Mouse (Mus musculus): ENCODE measurements around the gene Med16. TPM values are rescaled to one million over a fixed set of nuclear protein-coding genes. Genes with fewer than 3 reads are reported as not detected.

Gene Med16
- polyA plus RNA-seq (2015; fragmentation: Nextera tagmentation; extraction: Ambion mirVana) = 34.1 and 37.2 TPM in 2 replicates

DNA sequence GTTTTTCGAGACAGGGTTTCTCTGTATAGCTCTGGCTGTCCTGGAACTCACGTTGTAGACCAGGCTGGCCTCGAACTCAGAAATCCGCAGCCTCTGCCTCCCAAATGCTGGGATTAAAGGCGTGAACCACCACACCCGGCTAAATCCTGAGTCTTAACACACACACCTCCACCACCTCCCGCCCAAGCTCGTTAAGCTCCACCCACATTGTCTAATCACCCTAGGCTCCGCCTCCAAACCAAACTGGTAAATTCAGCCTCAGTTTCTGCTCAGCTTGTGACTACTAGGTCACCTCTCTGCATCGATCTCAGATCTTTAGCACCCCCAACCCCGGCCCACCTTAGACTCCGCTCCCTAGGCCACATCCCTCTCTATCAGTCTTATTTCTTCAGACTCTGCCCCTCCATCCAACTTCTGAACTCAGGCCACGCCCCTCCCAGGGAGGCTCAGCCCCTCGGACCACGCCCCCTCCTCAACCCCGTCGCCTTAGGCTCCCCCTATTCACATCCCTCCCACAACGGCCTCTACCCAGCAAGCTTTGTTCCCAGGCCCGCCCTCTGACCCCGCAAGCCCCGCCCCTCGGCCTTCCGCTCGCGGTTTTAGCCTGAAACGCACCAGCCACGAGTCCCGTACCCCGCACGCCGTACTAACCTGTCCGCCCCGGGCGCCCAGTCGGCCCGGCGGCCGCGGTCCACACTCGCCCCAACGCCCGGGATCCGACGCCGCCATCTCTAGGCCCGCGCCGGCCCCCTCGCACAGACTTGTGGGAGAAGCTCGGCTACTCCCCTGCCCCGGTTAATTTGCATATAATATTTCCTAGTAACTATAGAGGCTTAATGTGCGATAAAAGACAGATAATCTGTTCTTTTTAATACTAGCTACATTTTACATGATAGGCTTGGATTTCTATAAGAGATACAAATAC is at the start of gene Med16:
Gene Med16 (minus strand): TSS at position 757 of the 925 bp plus-strand sequence.
- peak; percentile 96 for ATAC-seq
- peak within 1 kb of the TSS; percentile 97 for H3K9ac ChIP-seq (ENCODE audit: low read depth, low read length)
- peak within 1 kb of the TSS; percentile 97 for H3K27ac ChIP-seq (ENCODE audit: low read length)
- no peaks in the 10 kb centered on the region for H3K27me3 ChIP-seq (replicated peaks; ENCODE audit: control insufficient read depth, insufficient read depth, low read length)
- H3K36me3 ChIP-seq (ENCODE audit: control insufficient read depth, insufficient read depth, low read length) = peaks cover 20% of the 10 kb centered on the region
- H3K4me2 ChIP-seq (ENCODE audit: low read depth, low read length) = peak within 1 kb of the TSS; percentile 62
- peak within 1 kb of the TSS; percentile 84 for H3K4me3 ChIP-seq (ENCODE audit: low read length)
- WGBS = 1% methylated on average over 52 of the region's 52 CpGs
- no peaks in the 10 kb centered on the region for H3K9me3 ChIP-seq (ENCODE audit: control insufficient read depth, low read length)
- peaks cover 3% of the 10 kb centered on the region; the same call in 1 of the 2 replicates for H3K4me1 ChIP-seq (ENCODE audit: control insufficient read depth, insufficient read depth, low read length)

DNA sequence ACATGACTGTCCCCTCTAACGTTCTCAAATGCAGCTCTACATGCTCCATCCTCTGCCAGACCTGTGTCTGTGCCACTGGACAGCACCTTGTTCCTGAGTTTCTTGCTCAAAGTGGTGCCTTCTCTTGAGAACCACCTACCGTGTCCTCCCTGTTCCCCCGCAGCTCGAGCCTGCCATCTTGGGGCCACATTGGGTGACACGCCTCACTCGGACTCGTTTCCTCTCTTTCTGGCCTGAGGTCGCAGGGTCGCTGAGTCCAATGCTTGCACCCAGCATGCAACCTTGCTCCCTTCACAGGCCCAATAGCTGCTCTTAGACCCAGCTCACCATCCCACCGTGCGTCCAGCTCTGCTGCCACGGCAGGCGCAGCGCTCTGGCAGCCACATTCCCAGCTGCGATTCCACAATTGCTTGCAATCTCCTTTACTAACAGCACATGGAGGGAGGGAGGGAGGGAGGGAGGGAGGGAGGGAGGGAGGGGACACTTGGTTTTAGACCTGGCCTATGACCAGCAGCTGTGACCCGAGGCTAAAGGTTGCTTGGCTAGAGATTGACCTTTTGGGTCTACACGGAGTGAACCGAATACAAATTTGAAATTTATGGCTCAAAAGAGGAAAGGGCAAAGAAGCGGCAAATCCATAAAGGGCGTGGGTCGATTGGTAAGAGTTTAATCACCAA is 49.6 kb upstream of the Med16 start:
- H3K9me3 ChIP-seq (ENCODE audit: control insufficient read depth, low read length) = no peaks in the 10 kb centered on the region
- H3K4me3 ChIP-seq (ENCODE audit: low read length) = peak overlapping the region; percentile 29; the same call in 1 of the 2 replicates
- 0 out of 2 replicates have a peak overlapping the region, but pooled peaks have one; percentile 51 for H3K27ac ChIP-seq (ENCODE audit: low read length)
- H3K4me1 ChIP-seq (ENCODE audit: control insufficient read depth, insufficient read depth, low read length) = peaks cover 12% of the 10 kb centered on the region; the same call in 1 of the 2 replicates
- H3K27me3 ChIP-seq (replicated peaks; ENCODE audit: control insufficient read depth, insufficient read depth, low read length) = no peaks in the 10 kb centered on the region
- peaks cover 13% of the 10 kb centered on the region; the same call in 1 of the 2 replicates for H3K36me3 ChIP-seq (ENCODE audit: control insufficient read depth, insufficient read depth, low read length)
- ATAC-seq = peak; percentile 21; the same call in 1 of the 2 replicates
- WGBS = 9% methylated on average over 21 of the region's 21 CpGs
- peak overlapping the region; percentile 59 for H3K9ac ChIP-seq (ENCODE audit: low read depth, low read length)
- H3K4me2 ChIP-seq (ENCODE audit: low read depth, low read length) = peak overlapping the region; percentile 43

- Histone ChIP-seq H3K4me3 (ENCODE audit: low read length) (no peak overlapping the region), H3K36me3 (ENCODE audit: control insufficient read depth, insufficient read depth, low read length) (peaks cover 5% of the 10 kb centered on the region), H3K4me2 (ENCODE audit: low read depth, low read length) (no peak overlapping the region), H3K9ac (ENCODE audit: low read depth, low read length) (peak overlapping the region; percentile 19; the same call in 1 of the 2 replicates), H3K4me1 (ENCODE audit: control insufficient read depth, insufficient read depth, low read length) (peaks cover 12% of the 10 kb centered on the region; the same call in 1 of the 2 replicates), H3K9me3 (ENCODE audit: control insufficient read depth, low read length) (no peaks in the 10 kb centered on the region), H3K27ac (ENCODE audit: low read length) (no peak overlapping the region), H3K27me3 (replicated peaks; ENCODE audit: control insufficient read depth, insufficient read depth, low read length) (no peaks in the 10 kb centered on the region)
- WGBS = 30% methylated on average over 4 of the region's 4 CpGs
- ATAC-seq = no peak
Observed at GRCm38 (mm10) chr10:79956643-79957154, 48.0 kb upstream of the Med16 start.

DNA sequence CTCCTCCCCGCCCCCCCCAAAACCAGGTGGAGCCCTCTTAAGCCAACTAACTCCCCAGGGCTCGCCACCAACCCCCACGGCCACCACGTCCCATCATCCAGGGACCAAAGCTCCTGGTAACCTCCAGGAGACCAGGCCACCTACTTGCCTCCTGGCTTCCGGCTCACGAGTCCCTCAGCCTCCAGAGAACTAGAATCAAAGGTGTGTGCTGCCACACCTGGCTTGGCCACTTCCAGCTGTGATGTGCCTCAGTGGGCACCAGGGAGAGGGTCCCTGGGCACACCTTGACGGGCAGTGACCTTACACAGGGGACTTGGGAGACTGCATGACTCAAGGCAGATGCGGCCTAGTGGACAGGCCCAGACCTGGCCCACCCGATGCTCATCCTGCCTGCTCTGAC is 47.0 kb upstream of the Med16 start:
- H3K9me3 ChIP-seq (ENCODE audit: control insufficient read depth, low read length) = no peaks in the 10 kb centered on the region
- H3K9ac ChIP-seq (ENCODE audit: low read depth, low read length) = no peak overlapping the region
- no peak overlapping the region for H3K4me3 ChIP-seq (ENCODE audit: low read length)
- peaks cover 15% of the 10 kb centered on the region for H3K36me3 ChIP-seq (ENCODE audit: control insufficient read depth, insufficient read depth, low read length)
- 78% methylated on average over 9 of the region's 9 CpGs for WGBS
- H3K4me1 ChIP-seq (ENCODE audit: control insufficient read depth, insufficient read depth, low read length) = peaks cover 7% of the 10 kb centered on the region; the same call in 1 of the 2 replicates
- H3K27ac ChIP-seq (ENCODE audit: low read length) = no peak overlapping the region
- no peaks in the 10 kb centered on the region for H3K27me3 ChIP-seq (replicated peaks; ENCODE audit: control insufficient read depth, insufficient read depth, low read length)
- no peak overlapping the region for H3K4me2 ChIP-seq (ENCODE audit: low read depth, low read length)
- ATAC-seq = no peak

- ATAC-seq = no peak
- no peak overlapping the region for H3K4me3 ChIP-seq (ENCODE audit: low read length)
- no peak overlapping the region for H3K9ac ChIP-seq (ENCODE audit: low read depth, low read length)
- H3K9me3 ChIP-seq (ENCODE audit: control insufficient read depth, low read length) = no peaks in the 10 kb centered on the region
- no peak overlapping the region for H3K4me2 ChIP-seq (ENCODE audit: low read depth, low read length)
- peaks cover 22% of the 10 kb centered on the region for H3K36me3 ChIP-seq (ENCODE audit: control insufficient read depth, insufficient read depth, low read length)
- WGBS = 86% methylated on average over 6 of the region's 6 CpGs
- H3K27me3 ChIP-seq (replicated peaks; ENCODE audit: control insufficient read depth, insufficient read depth, low read length) = no peaks in the 10 kb centered on the region
- H3K27ac ChIP-seq (ENCODE audit: low read length) = no peak overlapping the region
- H3K4me1 ChIP-seq (ENCODE audit: control insufficient read depth, insufficient read depth, low read length) = peaks cover 5% of the 10 kb centered on the region; the same call in 1 of the 2 replicates
Observed at GRCm38 (mm10) chr10:79953946-79954345, 45.2 kb upstream of the Med16 start.

DNA sequence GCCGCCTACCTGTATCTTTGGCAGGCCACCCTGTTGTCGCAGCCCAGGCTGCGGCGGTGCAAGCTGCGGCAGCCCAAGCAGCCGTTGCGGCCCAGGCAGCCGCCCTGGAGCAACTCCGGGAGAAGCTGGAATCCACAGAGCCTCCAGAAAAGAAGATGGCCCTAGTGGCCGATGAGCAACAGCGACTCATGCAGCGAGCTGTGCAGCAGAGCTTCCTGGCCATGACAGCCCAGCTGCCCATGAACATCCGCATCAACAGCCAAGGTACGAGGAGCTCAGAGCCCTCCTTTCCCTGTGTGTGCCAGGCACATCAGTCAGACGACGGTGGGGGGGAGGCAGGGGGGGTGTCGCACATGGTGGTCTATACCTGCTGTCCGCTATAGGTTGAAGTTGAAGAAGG is 41.9 kb upstream of the Med16 start:
- no peak overlapping the region for H3K4me2 ChIP-seq (ENCODE audit: low read depth, low read length)
- no peak overlapping the region for H3K9ac ChIP-seq (ENCODE audit: low read depth, low read length)
- peaks cover 22% of the 10 kb centered on the region for H3K36me3 ChIP-seq (ENCODE audit: control insufficient read depth, insufficient read depth, low read length)
- no peaks in the 10 kb centered on the region for H3K9me3 ChIP-seq (ENCODE audit: control insufficient read depth, low read length)
- whole genome bisulfite sequencing = 81% methylated on average over 18 of the region's 18 CpGs
- H3K4me3 ChIP-seq (ENCODE audit: low read length) = no peak overlapping the region
- H3K27me3 ChIP-seq (replicated peaks; ENCODE audit: control insufficient read depth, insufficient read depth, low read length) = no peaks in the 10 kb centered on the region
- H3K4me1 ChIP-seq (ENCODE audit: control insufficient read depth, insufficient read depth, low read length) = peaks cover 19% of the 10 kb centered on the region
- ATAC-seq = no peak
- no peak overlapping the region for H3K27ac ChIP-seq (ENCODE audit: low read length)

- Histone ChIP-seq H3K36me3 (ENCODE audit: control insufficient read depth, insufficient read depth, low read length) (peaks cover 22% of the 10 kb centered on the region), H3K27ac (ENCODE audit: low read length) (no peak overlapping the region)
Observed at GRCm38 (mm10) chr10:79949873-79950272, 41.1 kb upstream of the Med16 start.

DNA sequence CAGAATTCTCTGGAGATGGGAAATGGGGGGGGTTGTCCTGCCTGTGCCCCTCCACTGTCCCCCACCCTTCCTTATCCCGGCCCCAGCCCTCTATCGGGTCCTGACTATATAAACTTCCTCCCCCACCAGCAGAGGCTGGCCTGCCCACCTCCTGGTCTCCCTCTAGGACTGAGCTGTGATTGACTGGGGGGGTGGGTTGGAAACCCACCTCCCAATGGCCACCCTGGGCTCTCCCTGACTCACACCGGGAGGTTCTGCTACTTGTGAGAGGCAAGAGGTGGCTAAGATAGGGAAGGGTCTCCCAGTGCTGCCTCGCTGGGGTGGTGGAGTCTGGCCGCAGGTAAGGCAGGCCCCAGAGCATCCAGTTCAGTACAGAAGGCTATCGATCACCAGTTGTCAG is 38.8 kb upstream of the Med16 start:
- Histone ChIP-seq H3K4me3 (ENCODE audit: low read length) (no peak overlapping the region), H3K27me3 (replicated peaks; ENCODE audit: control insufficient read depth, insufficient read depth, low read length) (no peaks in the 10 kb centered on the region), H3K9ac (ENCODE audit: low read depth, low read length) (peak overlapping the region; percentile 65; the same call in 1 of the 2 replicates), H3K9me3 (ENCODE audit: control insufficient read depth, low read length) (no peaks in the 10 kb centered on the region), H3K4me1 (ENCODE audit: control insufficient read depth, insufficient read depth, low read length) (peaks cover 40% of the 10 kb centered on the region), H3K27ac (ENCODE audit: low read length) (peak overlapping the region; percentile 91), H3K36me3 (ENCODE audit: control insufficient read depth, insufficient read depth, low read length) (peaks cover 19% of the 10 kb centered on the region), H3K4me2 (ENCODE audit: low read depth, low read length) (no peak overlapping the region)
- ATAC-seq = no peak
- WGBS = 59% methylated on average over 6 of the region's 6 CpGs

More at GRCm38 (mm10) chr10:79949873-79950272, 41.1 kb upstream of the Med16 start:
- no peak for ATAC-seq
- WGBS = 67% methylated on average over 4 of the region's 4 CpGs
- no peak overlapping the region for H3K4me3 ChIP-seq (ENCODE audit: low read length)
- peaks cover 27% of the 10 kb centered on the region for H3K4me1 ChIP-seq (ENCODE audit: control insufficient read depth, insufficient read depth, low read length)
- no peak overlapping the region for H3K4me2 ChIP-seq (ENCODE audit: low read depth, low read length)
- H3K9me3 ChIP-seq (ENCODE audit: control insufficient read depth, low read length) = no peaks in the 10 kb centered on the region
- H3K27me3 ChIP-seq (replicated peaks; ENCODE audit: control insufficient read depth, insufficient read depth, low read length) = no peaks in the 10 kb centered on the region
- H3K9ac ChIP-seq (ENCODE audit: low read depth, low read length) = peak overlapping the region; percentile 2; the same call in 1 of the 2 replicates
